ENCODE assay signal across 8 mouse cellular contexts in the genomic region with DNA sequence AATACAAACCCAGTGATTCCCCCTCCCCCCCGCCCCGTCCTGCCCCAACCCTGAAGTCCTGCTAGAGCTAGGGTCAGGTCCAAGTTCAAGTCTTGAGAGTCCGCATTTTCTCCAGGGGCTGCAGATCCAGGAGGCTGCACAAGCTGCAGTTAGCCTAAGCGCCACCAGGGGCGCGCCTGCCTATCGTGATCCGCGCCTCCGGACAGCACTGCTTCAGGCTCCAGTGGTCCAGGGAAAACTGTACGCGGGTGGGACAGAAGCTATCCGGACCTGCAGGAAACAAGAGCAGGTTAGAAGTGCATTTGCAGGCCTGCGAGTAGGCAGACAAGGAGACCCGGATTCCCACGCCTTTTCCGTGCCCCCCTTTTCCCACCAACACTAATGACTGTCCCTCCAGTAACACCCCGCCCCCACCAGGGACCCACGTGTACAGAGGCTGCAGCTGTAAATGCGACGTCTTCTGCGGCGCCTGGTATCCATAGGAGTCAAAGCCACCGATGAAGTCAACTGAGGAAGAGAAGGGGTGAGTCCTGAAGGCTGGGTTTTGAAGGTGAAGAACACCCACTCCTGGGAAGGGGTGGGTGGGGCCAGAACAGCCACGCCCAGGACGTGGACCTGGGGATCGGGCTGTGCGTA. TPM values are rescaled to one million over a fixed set of nuclear protein-coding genes. Genes with fewer than 3 reads are reported as not detected.
A peak's percentile ranks its signal among the peaks of the same experiment; 100 is the strongest.
DNase-seq lines count a peak whose midpoint lies in the region; ATAC-seq and TF ChIP-seq lines count a peak whose summit lies in the region.

No protein-coding gene starts in this region.

- peaks cover 5% of the 10 kb centered on the region; the same call in 1 of the 2 replicates for H3K4me1 ChIP-seq in hindbrain, embryonic 15.5 days (replicated peaks)

- peak overlapping the region; percentile 18 for H3K4me3 ChIP-seq in gastrocnemius, adult 2 months
- no peak overlapping the region for H3K4me3 ChIP-seq in hindbrain, embryonic 15.5 days

- no peak overlapping the region for H3K9ac ChIP-seq in hindbrain, embryonic 15.5 days

- H3K9me3 ChIP-seq in hindbrain, embryonic 15.5 days, result no peaks in the 10 kb centered on the region

- H3K4me2 ChIP-seq in hindbrain, embryonic 15.5 days, result peak overlapping the region; percentile 46

- peaks cover 25% of the 10 kb centered on the region for H3K36me3 ChIP-seq in hindbrain, embryonic 15.5 days

- H3K27me3 ChIP-seq in hindbrain, embryonic 15.5 days, result no peaks in the 10 kb centered on the region

- ATAC-seq in common myeloid progenitor, adult 5-6 weeks (replicated peaks; ENCODE audit: low read depth, poor library complexity, severe bottlenecking), result peak; percentile 71; the same call in 1 of the 2 replicates
- peak; percentile 36 for ATAC-seq in hindbrain, embryonic 15.5 days (ENCODE audit: low FRiP score, low read depth)
- peak; percentile 83 for ATAC-seq in megakaryocyte progenitor cell, adult 5-6 weeks (replicated peaks; ENCODE audit: poor library complexity)

- no peak overlapping the region for H3K27ac ChIP-seq in gastrocnemius, adult 2 months
- H3K27ac ChIP-seq in hindbrain, embryonic 15.5 days (replicated peaks), result no peak overlapping the region

- peak; percentile 18 for DNase-seq in adipocyte (ENCODE audit: low spot score)
- peak; percentile 82 for DNase-seq in gastrocnemius, adult 2 months
- peak; percentile 76 to 83 for DNase-seq in left cerebral cortex, postnatal 14 days (ENCODE audit: low spot score in 2 of 2)
- DNase-seq in right cerebral cortex, postnatal 14 days, result peak; percentile 84
- peak; percentile 57 to 80 for DNase-seq in urinary bladder, postnatal 4 days (ENCODE audit: low spot score in 2 of 2)

- intact Hi-C loops in gastrocnemius, adult 2 months (cut with DNase I), result loop anchor here (1.0 kb wide), 1 partner anchor 190 kb away; no protein-coding TSS in a partner anchor
- intact Hi-C loops in left cerebral cortex, postnatal 14 days (cut with DNase I), result no loop called here

- 18% methylated on average over 28 of the region's 28 CpGs for WGBS in hindbrain, embryonic 15.5 days

- peak; percentile 81 for TF ChIP-seq CTCF in gastrocnemius, adult 2 months (IDR thresholded peaks at IDR 0.05)

RNA-seq across cellular contexts. Expression of a gene that starts 42.2 kb away (rescaled TPM):
- total RNA-seq in common myeloid progenitor, adult 5-6 weeks (2017), result 1.6 TPM in 1 of 2 replicates, not detected in the other
- 10 to 100 TPM; 11.5 to 17.9 TPM for total RNA-seq in gastrocnemius, adult 2 months (2021)
- polyA plus RNA-seq in hindbrain, embryonic 15.5 days (2015; fragmentation: Nextera tagmentation; extraction: Ambion mirVana), result 11.7 and 12.6 TPM in 2 replicates
- total RNA-seq in left cerebral cortex, postnatal 14 days (2021), result 10 to 100 TPM; 32.9 to 38.5 TPM
- 0.17 TPM in 1 of 2 replicates, not detected in the other for total RNA-seq in megakaryocyte progenitor cell, adult 5-6 weeks (2015)
- 0.61 TPM in 1 of 2 replicates, not detected in the other for total RNA-seq in megakaryocyte progenitor cell, adult 5-6 weeks (2017)

Comparison
In these comparisons a context has a peak if more than half of its experiments do, and no peak if none do; other contexts are left out.
1. DNase-seq: peak in every context shown above with its lines; median percentile 84 in right cerebral cortex, postnatal 14 days; 82 in gastrocnemius, adult 2 months; 80 in left cerebral cortex, postnatal 14 days; 68 in urinary bladder, postnatal 4 days; 18 in adipocyte.